Mouse (Mus musculus): ENCODE results near the gene Cldn7. TPM values are rescaled to one million over a fixed set of nuclear protein-coding genes. Genes with fewer than 3 reads are reported as not detected.
A peak's percentile ranks its signal among the peaks of the same experiment; 100 is the strongest.

Cldn7 gene
- total RNA-seq, 2 experiments from 2014 or later = not detected

GRCm38 (mm10) chr11:69931769-69932168 is 32.8 kb upstream of the Cldn7 start:
- DNase-seq = no peak
- intact Hi-C loops (cut with DNase I) = loop anchor here (5.0 to 10.0 kb wide), 2 partner anchors 53 to 281 kb away; partner anchors contain the start of genes Ctdnep1, Elp5 and Slc16a11

- no peak for DNase-seq
- intact Hi-C loops (cut with DNase I) = loop anchor here (5.0 to 10.0 kb wide), 2 partner anchors 53 to 280 kb away; partner anchors contain the start of genes Ctdnep1, Elp5 and Slc16a11
Measured at GRCm38 (mm10) chr11:69932254-69932653, 32.3 kb upstream of the Cldn7 start.

- intact Hi-C loops (cut with DNase I) = loop anchor here (5.0 to 10.0 kb wide), 2 partner anchors 52 to 279 kb away; partner anchors contain the start of genes Ctdnep1, Elp5 and Slc16a11
- no peak for DNase-seq
Measured at GRCm38 (mm10) chr11:69933066-69933465, 31.5 kb upstream of the Cldn7 start.

GRCm38 (mm10) chr11:69934169-69934568 is 30.4 kb upstream of the Cldn7 start:
- intact Hi-C loops (cut with DNase I) = loop anchor here (5.0 to 10.0 kb wide), 2 partner anchors 51 to 278 kb away; partner anchors contain the start of genes Ctdnep1, Elp5 and Slc16a11
- peak; percentile 97 for DNase-seq

GRCm38 (mm10) chr11:69934681-69935080 is 29.9 kb upstream of the Cldn7 start:
- no peak for DNase-seq
- intact Hi-C loops (cut with DNase I) = loop anchor here (5.0 to 10.0 kb wide), 2 partner anchors 50 to 278 kb away; partner anchors contain the start of genes Ctdnep1, Elp5 and Slc16a11

- peak; percentile 96 for DNase-seq
- intact Hi-C loops (cut with DNase I) = loop anchor here (10.0 kb wide), 1 partner anchor 49 kb away; the partner anchor contains the start of genes Ctdnep1 and Elp5
Measured at GRCm38 (mm10) chr11:69935137-69935879, 29.3 kb upstream of the Cldn7 start, which contains the start of gene Ybx2. TSS of gene Ybx2 (plus strand) at chr11:69935796.

- no peak for DNase-seq
- intact Hi-C loops (cut with DNase I) = loop anchor here (10.0 kb wide), 1 partner anchor 49 kb away; the partner anchor contains the start of genes Ctdnep1 and Elp5
Measured at GRCm38 (mm10) chr11:69936156-69936555, 28.4 kb upstream of the Cldn7 start.

GRCm38 (mm10) chr11:69936714-69937347 is 27.7 kb upstream of the Cldn7 start:
- intact Hi-C loops (cut with DNase I) = loop anchor here (10.0 kb wide), 1 partner anchor 48 kb away; the partner anchor contains the start of genes Ctdnep1 and Elp5
- no peak for DNase-seq

GRCm38 (mm10) chr11:69937385-69937784 is 27.2 kb upstream of the Cldn7 start:
- DNase-seq = peak; percentile 39
- intact Hi-C loops (cut with DNase I) = loop anchor here (10.0 kb wide), 1 partner anchor 47 kb away; the partner anchor contains the start of genes Ctdnep1 and Elp5

- intact Hi-C loops (cut with DNase I) = loop anchor here (10.0 kb wide), 1 partner anchor 47 kb away; the partner anchor contains the start of genes Ctdnep1 and Elp5
- DNase-seq = no peak
Measured at GRCm38 (mm10) chr11:69937834-69938233, 26.7 kb upstream of the Cldn7 start.

GRCm38 (mm10) chr11:69938401-69938979 is 26.1 kb upstream of the Cldn7 start:
- no peak for DNase-seq
- intact Hi-C loops (cut with DNase I) = loop anchor here (10.0 kb wide), 1 partner anchor 46 kb away; the partner anchor contains the start of genes Ctdnep1 and Elp5

- intact Hi-C loops (cut with DNase I) = loop anchor here (10.0 kb wide), 1 partner anchor 46 kb away; the partner anchor contains the start of genes Ctdnep1 and Elp5
Measured at GRCm38 (mm10) chr11:69939181-69939580, 25.4 kb upstream of the Cldn7 start.

GRCm38 (mm10) chr11:69939731-69940130 is 24.8 kb upstream of the Cldn7 start:
- intact Hi-C loops (cut with DNase I) = loop anchor here (10.0 kb wide), 1 partner anchor 45 kb away; the partner anchor contains the start of genes Ctdnep1 and Elp5
- DNase-seq = no peak

More at GRCm38 (mm10) chr11:69939181-69939580, 25.4 kb upstream of the Cldn7 start:
- no peak for DNase-seq

- intact Hi-C loops (cut with DNase I) = no loop called here
Measured at GRCm38 (mm10) chr11:69940962-69941361, 23.6 kb upstream of the Cldn7 start.

GRCm38 (mm10) chr11:69945216-69945615 is 19.4 kb upstream of the Cldn7 start:
- intact Hi-C loops (cut with DNase I) = no loop called here
- DNase-seq = no peak

More at GRCm38 (mm10) chr11:69940962-69941361, 23.6 kb upstream of the Cldn7 start:
- DNase-seq = peak; percentile 87

- DNase-seq = no peak
Measured at GRCm38 (mm10) chr11:69945997-69946891, 18.3 kb upstream of the Cldn7 start.

GRCm38 (mm10) chr11:69947337-69948065 is 17.1 kb upstream of the Cldn7 start:
- peak; percentile 54 for DNase-seq
- intact Hi-C loops (cut with DNase I) = no loop called here

More at GRCm38 (mm10) chr11:69945997-69946891, 18.3 kb upstream of the Cldn7 start:
- intact Hi-C loops (cut with DNase I) = no loop called here

- intact Hi-C loops (cut with DNase I) = no loop called here
- DNase-seq = peak; percentile 97
Measured at GRCm38 (mm10) chr11:69948066-69948762, 16.4 kb upstream of the Cldn7 start, which contains the start of gene Slc2a4. TSS of gene Slc2a4 (minus strand) at chr11:69948188.
